Mouse (Mus musculus): ENCODE data around the gene Krt24.
A peak's percentile ranks its signal among the peaks of the same experiment; 100 is the strongest.

DNA sequence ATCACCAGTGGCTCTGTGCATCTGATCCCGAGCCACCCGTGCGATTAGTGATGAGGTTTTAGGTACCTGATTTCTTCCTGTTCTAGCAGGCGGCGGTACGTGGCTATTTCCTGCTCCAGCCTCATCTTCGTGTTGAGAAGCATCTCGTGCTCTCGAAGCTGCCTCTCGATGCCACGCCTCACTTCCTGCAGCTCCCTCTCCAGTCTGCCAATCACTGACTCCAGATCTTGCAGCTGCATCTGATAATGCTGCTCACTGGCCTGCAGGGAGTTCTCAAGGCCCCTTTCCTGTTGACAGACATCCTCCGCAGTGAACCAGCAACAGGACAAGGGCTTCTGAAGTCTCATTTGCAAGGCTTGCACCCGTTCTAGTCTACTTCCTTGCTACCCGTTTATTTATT is 46.6 kb downstream of the Krt24 start:
- TF ChIP-seq BHLHE40 (IDR thresholded peaks at IDR 0.05; ENCODE audit: borderline replicate concordance, low read depth, low read length) (no peak), GATA1 (IDR thresholded peaks at IDR 0.05; ENCODE audit: low read depth, low read length) (no peak), CTCF (IDR thresholded peaks at IDR 0.05 in 2 of 3, conservative IDR thresholded peaks at IDR 0.05 in 1 of 3; ENCODE audit: control insufficient read depth in 1 of 3, insufficient read depth in 1 of 3, low read depth in 2 of 3, low read length in 3 of 3, poor library complexity in 1 of 3, severe bottlenecking in 1 of 3) (no peak), EP300 (IDR thresholded peaks at IDR 0.05; ENCODE audit: low read depth in 1 of 2, low read length in 2 of 2) (no peak), POLR2A (IDR thresholded peaks at IDR 0.05; ENCODE audit: control insufficient read depth in 1 of 2, insufficient read depth in 1 of 2, low read depth in 1 of 2, low read length in 2 of 2, poor library complexity in 1 of 2) (no peak), SMC3 (IDR thresholded peaks at IDR 0.05; ENCODE audit: low read depth, low read length) (no peak), HCFC1 (IDR thresholded peaks at IDR 0.05; ENCODE audit: low read depth, low read length) (no peak), MEF2A (IDR thresholded peaks at IDR 0.05; ENCODE audit: extremely low read depth, insufficient replicate concordance, low read depth, low read length, poor library complexity, severe bottlenecking) (no peak), NELFE (IDR thresholded peaks at IDR 0.05; ENCODE audit: low read depth, low read length) (no peak), MAX (IDR thresholded peaks at IDR 0.05; ENCODE audit: low read length) (0 out of 2 replicates have a peak, but pooled peaks have one; percentile 30), CHD1 (IDR thresholded peaks at IDR 0.05; ENCODE audit: low read depth, low read length) (no peak), ELF1 (IDR thresholded peaks at IDR 0.05; ENCODE audit: low read depth, low read length) (no peak)
